Mouse (Mus musculus) CD8-positive naive resting alpha-beta T cell, adult 2 months (primary cell): ENCODE data around the gene Clcnkb.

Experiments
- DNase-seq, 2 experiments: peaks; one replicate each; pipeline ENCODE4 v3.0.0; 2022; ENCODE audit warnings: low read depth in 2 of 2, low spot score in 2 of 2

The Clcnkb gene

GRCm38 (mm10) chr4:141435974-141436373 is 20.2 kb upstream of the Clcnkb start, which contains the start of gene Srarp:
Gene Srarp (minus strand): TSS chr4:141436105.
- DNase-seq: no peak

- no peak for DNase-seq
Observed at GRCm38 (mm10) chr4:141433191-141433590, 17.4 kb upstream of the Clcnkb start.

GRCm38 (mm10) chr4:141432666-141433065 is 16.9 kb upstream of the Clcnkb start:
- DNase-seq: no peak

- peak; percentile 60 to 69 for DNase-seq
Observed at GRCm38 (mm10) chr4:141430997-141431396, 15.2 kb upstream of the Clcnkb start.

DNA sequence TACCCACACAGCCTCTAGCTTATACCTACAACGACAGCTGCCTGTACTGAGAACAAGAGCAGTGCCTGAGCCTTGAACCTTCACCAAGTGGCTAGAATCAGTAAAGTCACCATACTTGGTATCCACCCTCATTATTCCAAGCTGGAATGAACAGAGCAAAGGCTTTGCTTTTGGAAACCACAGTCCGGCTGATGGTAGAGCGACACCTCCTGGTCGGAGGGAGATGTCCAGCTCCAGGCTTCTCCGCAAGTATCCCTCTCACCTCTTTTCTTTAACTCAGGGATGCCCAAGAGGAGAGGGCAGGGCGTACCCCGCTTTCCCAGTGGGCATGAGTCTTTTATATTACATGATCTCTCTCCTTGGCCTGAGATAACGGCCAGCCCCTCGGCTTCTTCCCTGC is 14.0 kb upstream of the Clcnkb start:
- no peak for DNase-seq

DNA sequence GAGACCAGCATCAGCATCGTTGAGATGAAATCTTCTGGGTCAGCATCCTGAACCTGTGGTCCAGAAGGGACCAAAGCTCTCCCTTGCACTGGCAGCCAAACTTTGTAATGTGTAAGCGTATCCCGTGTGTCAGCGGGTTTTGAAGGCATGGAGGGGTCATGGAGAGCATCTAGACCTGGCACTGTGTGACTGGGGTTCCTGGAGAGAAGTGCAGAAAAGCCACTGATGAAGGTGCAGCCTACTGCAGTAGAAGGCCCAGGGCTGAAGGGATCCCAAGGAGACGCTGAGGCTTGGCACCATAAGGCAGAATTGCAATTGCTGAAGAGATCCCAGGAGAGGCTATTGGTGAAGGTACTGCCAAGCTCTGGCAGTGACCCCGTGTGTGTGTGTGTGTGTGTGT is 13.6 kb upstream of the Clcnkb start:
- no peak for DNase-seq

GRCm38 (mm10) chr4:141427921-141428320 is 12.1 kb upstream of the Clcnkb start:
- no peak for DNase-seq

- DNase-seq: no peak
Observed at GRCm38 (mm10) chr4:141426796-141427745, 11.3 kb upstream of the Clcnkb start.

- peak in 1 of 2 experiments; percentile 20 for DNase-seq
Observed at GRCm38 (mm10) chr4:141425484-141426479, 10.0 kb upstream of the Clcnkb start.

DNA sequence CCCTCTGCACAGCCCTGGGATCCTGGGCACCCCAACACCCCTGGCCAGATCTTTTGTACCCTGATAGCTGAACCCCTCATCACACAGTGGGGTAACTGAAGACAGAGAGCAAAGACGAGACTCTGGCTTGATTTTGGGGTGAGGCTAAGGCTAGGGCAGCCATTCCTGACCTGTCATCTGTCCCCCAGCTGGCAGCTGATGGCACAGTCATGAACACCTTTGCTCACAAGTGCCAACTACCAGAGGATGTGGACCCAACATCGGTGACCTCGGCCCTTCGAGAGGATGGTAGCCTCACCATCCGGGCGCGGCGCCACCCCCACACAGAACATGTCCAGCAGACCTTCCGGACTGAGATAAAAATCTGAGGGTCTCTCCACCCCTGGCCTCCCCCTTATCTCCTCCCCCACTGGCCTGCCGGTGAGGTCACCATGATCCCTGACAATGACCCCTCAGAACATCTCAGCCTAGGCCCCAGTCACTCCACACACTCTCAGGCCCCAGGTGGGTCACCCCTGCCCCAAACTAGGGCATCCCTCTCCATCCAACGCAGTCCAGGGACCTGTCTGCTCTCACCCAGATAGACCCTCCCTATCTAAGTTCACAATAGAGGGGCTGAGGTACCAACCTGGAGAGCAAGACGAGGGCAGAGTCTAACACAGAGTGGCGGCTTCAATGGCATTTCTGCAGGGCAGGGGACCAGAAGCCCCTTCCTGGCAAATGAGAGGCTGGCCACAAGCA is 8.0 kb upstream of the Clcnkb start:
- DNase-seq: no peak

DNA sequence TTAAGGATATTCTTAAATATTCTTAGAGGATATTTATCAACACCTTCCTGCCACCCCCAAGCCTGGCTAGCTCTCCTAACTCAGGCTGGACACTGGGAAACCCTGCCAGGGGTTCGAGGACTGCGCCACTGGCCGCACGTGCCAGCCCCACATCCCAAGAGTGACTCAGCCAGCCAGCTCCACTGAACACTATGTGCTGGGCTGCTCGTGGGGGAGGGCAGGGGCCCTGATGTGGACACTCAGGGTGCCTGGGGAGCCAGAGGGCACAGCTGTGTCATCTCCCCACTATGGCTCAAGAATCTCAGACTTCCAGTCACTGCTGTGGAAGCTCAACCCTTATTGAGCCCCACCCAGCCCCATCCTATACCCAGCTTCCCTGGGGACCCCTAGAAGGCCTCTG is 7.5 kb upstream of the Clcnkb start:
- DNase-seq: no peak

DNA sequence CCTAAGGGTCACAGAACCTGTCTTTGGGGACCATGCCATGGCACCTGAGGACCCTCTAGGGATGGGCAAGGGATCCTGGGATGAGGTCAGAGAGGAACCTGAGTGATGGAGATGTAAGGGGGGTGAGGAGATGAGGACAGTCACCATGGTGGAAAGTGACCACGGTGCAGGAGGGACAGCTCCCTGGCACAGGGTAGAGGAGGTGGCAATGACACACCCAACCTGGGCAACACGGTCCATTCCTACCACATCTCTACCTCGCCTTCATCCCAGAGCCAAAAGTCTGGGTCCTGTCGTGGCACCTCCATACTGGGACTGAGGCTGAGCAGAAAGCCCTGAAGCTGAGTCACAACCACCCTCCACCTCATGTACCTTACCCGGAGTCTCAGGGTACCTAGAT is 7.0 kb upstream of the Clcnkb start:
- DNase-seq: no peak

DNA sequence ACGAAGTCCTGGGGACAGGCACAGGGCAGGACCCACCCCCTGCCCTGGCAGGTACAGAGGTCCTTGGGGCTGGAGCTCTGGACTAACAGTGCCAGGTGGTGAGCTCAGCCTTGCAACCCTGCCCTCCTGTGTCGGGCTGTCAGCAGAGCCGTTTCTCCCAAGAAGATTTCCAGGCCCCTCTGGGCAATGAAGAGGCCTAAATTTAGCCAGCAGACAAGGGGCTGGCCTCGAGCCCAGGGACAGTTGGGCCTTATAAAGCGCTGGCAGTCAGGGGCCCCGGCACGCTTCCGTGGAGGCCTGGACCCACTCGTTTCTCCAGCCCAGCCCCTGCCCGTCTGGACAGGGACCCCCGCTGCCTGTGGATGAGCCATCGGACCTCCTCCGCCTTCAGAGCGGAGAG is 5.6 kb upstream of the Clcnkb start:
- DNase-seq: no peak

GRCm38 (mm10) chr4:141420886-141421285 is 5.1 kb upstream of the Clcnkb start:
- DNase-seq: no peak

- DNase-seq: no peak
Observed at GRCm38 (mm10) chr4:141420192-141420829, 4.5 kb upstream of the Clcnkb start, which contains the start of gene Hspb7. Gene Hspb7 (plus strand): TSS chr4:141420779.

- DNase-seq: no peak
Observed at GRCm38 (mm10) chr4:141419398-141420191, 3.8 kb upstream of the Clcnkb start.

GRCm38 (mm10) chr4:141411430-141411992 is 4.3 kb downstream of the Clcnkb start:
- DNase-seq: no peak

DNA sequence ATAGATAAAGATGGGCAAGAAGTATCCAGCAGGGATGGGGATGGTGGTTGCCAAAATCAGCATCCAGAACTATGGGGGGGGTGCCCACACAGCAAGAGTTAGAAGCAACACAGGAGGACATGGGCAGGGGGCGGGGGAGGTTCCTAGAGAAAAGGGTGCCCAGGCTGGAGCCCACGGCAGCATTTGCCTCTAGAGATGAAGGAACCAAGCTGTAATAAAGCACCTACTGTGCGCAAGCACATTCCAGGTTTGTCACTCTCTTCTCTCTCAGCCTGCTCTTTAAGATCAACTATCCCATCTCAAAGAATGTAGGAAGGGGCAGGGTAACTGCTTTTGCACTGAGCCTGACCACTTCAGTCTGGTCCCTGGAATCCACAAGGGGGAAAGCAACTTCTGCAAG is 7.2 kb downstream of the Clcnkb start:
- no peak for DNase-seq
